Mouse (Mus musculus): ENCODE results near the gene Samd11.

Samd11 gene

GRCm38 (mm10) chr4:156213134-156213533 lies 42.3 kb downstream of the Samd11 start:
- no peak for DNase-seq (ENCODE audit: low spot score)

DNA sequence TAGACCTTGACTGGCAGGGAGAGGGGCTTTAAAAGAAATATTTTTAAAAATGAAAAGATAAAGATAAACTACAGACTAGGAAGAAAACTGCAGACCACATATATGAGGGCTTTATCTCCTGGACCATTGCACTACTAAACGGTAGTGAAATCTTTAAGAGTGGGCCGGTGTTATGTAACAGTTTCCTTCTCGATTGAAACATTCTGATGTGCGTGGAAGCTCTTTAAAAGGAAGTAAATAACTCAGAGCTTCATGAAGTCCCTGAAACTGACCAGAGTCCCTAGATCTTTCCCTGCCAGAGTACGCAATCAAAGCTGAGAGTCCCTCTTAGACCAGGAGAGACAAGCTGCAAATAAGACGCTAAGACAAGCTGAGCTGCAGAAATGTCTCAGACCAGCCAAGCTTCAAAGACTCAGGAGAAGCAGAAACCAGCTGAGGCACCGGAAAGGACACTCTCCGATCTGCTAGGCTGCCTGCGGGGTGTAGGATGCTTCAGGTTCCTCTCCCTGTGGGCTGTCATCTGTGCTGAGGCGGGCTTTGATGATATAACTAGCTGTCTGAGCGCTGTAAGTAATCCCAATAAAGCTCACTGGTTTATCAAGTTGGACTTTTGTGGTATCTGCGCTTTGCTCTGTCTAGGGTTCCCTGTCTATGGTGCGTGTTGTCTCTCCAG lies 45.4 kb downstream of the Samd11 start:
- no peak for DNase-seq (ENCODE audit: low spot score)

DNA sequence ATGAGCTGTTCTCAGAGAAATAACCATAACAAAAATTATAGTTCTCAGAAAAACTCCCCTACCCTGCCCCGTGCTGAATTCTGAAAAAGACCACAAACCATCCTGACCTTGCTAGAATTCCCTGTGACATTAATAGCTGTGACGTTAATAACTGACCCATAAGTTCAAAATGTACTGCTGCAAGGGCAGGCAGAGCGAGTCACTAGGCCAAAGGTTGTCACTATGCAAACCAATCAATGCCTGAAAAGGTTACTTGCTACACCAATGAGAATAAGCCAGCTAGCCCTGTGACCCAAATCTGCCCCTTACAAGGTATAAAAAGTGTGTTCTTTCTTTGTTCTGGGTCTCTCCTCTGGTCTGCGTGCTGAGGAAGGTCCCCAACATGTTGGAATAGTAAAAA lies 46.6 kb downstream of the Samd11 start:
- DNase-seq (ENCODE audit: low spot score), result no peak

GRCm38 (mm10) chr4:156203413-156204131 lies 51.9 kb downstream of the Samd11 start:
- DNase-seq (ENCODE audit: low spot score), result no peak

DNA sequence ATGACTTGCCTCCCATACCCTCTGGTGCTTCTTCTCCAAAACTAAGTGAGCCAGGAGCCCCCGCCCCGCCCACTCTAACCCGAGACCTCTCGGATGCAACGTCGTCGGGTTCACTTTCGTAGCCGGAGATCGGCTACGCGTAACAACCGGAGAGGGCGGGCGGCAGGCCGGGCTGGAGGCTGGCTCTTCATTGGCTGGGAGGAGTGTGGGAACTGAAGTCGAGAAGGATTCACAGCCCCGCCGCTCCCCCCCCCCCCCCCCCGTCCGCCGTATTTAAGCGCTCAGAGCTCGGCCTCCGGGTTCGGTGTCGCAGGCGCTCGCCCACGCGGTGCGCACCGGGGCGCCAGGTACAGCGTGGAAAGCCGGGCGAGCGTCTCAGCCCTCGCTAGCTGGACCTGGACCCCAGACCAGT lies 52.5 kb downstream of the Samd11 start, which contains the start of gene AW011738:
AW011738 (plus strand) TSS at position 304 of the 412 bp plus-strand sequence.
- DNase-seq (ENCODE audit: low spot score), result no peak

DNA sequence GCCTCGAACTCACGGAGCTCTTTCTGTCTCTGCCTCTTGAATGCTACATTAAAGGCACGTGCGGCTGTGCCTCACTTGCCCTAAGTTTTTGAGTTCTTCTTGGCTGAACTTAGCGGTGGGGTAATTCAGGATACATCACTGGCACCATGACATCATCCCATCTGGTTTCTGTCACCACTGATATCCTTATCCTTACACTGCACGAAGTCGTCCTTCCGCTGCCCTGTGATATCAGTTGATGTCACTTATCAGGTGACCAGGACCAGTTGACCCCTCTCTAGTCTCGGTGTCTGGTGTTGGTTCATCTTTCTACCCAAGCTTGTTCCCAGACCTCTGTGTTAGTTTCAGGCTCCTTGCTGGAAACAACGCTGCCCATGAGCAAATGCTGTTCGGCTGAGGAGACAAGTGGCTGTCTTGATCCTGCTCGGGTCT lies 53.0 kb downstream of the Samd11 start:
- no peak for DNase-seq (ENCODE audit: low spot score)

DNA sequence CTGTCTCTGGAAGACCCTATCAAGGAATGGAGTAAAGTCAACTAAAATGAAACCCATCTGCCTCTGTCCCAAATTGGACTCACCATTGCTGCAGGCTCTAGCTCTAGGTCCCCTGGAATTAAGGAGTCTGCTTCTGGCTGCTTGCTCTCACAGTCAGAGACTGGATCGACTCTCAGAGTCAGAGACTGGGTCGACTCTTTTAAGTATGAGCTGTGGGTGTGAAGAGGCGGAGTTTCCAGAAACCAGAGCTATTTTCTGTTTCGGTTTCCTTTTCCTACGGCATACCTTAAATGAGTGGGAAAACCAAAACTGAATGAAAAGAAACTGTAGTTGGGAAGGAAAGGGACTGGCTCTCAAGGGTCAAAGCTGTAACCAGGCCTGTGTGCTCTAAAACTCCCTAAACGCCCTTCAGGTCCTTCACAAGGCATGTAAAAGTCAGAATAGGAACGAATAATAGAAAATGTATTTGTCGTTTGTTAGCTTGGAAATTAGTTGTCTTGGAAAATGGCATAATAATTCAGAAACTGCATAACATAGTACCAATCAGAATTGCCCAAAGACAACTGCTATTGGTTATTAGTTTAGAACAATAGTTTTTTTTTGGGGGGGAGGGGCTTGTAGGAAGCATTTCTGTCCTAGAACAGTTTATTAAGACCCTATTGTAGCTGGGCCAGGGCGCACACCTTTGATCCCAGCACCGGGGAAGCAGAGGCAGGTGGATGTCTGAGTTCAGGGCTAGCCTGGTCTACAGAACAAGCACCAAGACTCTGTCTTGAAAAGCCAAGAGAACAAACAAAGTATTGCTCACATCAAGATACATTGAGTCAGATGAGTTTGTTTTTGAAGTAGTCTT lies 54.6 kb downstream of the Samd11 start, which contains the start of gene Isg15:
Isg15 (minus strand) TSS at position 196 of the 853 bp plus-strand sequence.
- no peak for DNase-seq (ENCODE audit: low spot score)

DNA sequence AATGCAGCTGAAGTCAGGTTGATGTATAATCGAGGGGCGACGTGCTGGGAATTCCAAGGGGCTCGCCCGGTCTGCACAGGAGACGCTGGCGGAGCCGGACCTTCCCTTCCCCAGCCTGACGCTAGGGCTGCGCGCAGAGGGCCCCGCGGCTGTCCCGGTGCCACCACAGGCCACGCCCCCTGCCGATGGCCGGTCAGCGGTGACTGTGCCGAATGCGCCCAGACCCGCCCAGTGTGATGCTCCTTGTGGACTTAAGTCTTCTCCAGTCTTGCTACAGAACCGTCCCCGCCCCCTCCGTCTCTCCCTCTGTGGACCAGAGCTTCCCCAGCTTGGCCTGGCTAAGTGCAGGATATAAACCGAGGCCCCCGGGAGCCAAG lies 57.6 kb downstream of the Samd11 start:
- peak; percentile 49 for DNase-seq (ENCODE audit: low spot score)

GRCm38 (mm10) chr4:156197131-156197828 lies 58.2 kb downstream of the Samd11 start, which contains the start of gene Agrn:
Gene Agrn, minus strand, starts transcription at chr4:156197488.
- DNase-seq (ENCODE audit: low spot score), result no peak
